Mouse (Mus musculus) megakaryocyte, embryonic 14.5 days (primary cell): ENCODE results near the gene Selenos.

Experiments used
- FLI1 ChIP-seq: IDR thresholded peaks from 2 replicates; pipeline ENCODE4 v1.6.1; 2012; ENCODE audit warnings: low read length, inconsistent platforms, mixed read lengths
- GATA1 ChIP-seq: IDR thresholded peaks from 3 replicates; pipeline ENCODE4 v1.6.1; 2012; ENCODE audit warnings: mixed read lengths, low read length, inconsistent platforms, borderline replicate concordance

GRCm38 (mm10) chr7:66038261-66038660 is 41.2 kb upstream of the Selenos start:
- no peak for TF ChIP-seq GATA1
- TF ChIP-seq FLI1, result no peak
